Mouse (Mus musculus) MN1 (cell line): ENCODE measurements around the gene Trmo.

ENCODE experiments used
- DNase-seq: peaks from one replicate; pipeline ENCODE4 v3.0.0-alpha.2; 2016; ENCODE audit warnings: low spot score

The Trmo gene

GRCm38 (mm10) chr4:46370406-46370805, 18.8 kb downstream of the Trmo start:
- peak; percentile 14 for DNase-seq

DNA sequence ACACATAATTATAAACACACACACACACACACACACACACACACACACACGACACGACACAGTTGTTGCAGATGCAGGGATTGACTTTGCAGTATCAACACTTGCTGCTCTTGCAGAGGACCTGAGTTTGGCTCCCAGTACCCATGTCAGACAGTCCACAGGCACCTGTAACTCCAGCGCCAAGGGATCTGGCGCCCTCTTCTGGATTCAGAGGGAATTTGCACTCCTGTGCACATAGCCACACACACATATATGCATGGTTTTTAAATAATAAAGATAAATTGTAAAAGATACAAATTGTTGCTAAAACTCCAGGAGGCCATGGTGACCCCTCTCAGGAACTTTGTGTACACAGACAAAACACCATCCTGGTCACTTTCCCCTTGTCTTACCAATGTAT, 20.2 kb downstream of the Trmo start:
- DNase-seq = no peak

GRCm38 (mm10) chr4:46367487-46367959, 21.7 kb downstream of the Trmo start:
- DNase-seq = peak; percentile 15

- no peak for DNase-seq
Measured at GRCm38 (mm10) chr4:46364360-46364759, 24.9 kb downstream of the Trmo start.

- peak; percentile 12 for DNase-seq
Measured at GRCm38 (mm10) chr4:46361258-46361657, 28.0 kb downstream of the Trmo start.

DNA sequence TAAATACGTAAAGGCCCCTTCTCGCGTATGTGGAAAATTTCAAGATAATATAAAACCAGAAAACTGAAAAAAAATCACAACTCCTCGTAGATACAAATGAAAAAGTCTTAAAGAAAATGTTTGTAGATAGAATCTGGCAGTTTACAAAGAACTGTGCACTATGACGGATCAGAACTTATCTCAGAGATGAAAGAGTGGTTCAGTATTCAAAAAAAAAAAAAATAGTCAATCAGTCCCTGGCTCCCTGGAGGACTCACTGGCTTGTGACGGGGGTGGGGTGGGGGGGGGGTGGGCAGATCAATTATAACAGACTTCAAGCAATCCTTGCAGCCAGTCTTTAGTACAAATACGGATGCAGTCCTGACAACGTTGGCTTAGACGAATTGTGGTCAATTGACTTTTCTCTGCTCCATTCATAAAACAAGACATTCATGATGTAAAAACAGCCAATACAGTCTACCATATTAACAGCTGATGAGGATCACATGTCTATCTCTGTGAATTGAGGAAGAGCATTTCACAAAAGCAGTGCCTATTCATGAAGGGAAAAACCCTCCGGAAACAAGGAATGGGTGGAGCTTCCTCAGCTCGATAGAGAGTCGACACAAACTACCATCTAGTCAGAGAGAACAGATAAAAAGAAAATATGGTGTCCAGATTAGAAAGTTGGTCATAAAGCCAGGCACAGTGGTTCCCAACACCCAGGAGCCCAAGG, 29.5 kb downstream of the Trmo start:
- DNase-seq = no peak

- DNase-seq = peak; percentile 55
Measured at GRCm38 (mm10) chr4:46356351-46357133, 32.7 kb downstream of the Trmo start.

GRCm38 (mm10) chr4:46353045-46353444, 36.2 kb downstream of the Trmo start:
- no peak for DNase-seq

DNA sequence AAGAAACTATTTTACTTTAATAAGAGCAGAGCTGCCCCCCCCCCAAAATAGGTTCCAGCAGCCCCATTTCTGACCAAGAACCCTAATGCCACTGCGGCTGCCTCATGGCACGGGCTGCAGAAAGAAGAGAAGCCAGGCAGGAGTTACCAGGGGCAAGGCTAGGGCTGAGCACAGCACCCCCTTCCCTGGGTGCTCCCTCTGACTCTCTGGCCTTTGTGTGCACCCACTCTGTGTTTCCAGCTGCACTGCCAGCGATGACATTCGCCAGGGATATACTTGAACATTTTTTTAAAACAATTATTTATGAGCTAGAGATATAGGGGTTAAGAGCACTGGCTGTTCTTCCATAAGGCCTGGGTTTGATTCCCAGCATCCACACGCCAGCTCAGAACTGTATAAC, 39.7 kb downstream of the Trmo start:
- no peak for DNase-seq

DNA sequence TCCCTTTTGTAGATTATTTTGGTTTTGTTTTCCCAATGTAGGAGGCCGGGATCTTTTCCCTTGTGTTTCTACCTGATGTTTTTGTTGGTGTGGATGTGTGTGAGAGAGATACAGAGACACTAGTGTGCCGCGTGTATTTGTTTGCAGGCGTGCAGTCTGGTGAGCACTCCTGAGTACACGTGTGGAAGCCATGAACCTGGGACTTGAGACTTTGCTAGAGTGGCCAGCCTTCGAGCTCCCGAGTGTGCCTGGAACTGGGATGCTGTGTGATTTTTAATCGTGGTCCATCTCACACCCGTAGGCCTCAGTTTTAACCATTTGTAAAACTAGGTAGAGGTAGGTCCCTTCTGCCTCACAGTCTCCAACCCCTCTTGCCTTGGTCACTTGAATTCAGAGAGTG, 40.3 kb downstream of the Trmo start:
- no peak for DNase-seq

GRCm38 (mm10) chr4:46347580-46348515, 41.4 kb downstream of the Trmo start:
- no peak for DNase-seq

DNA sequence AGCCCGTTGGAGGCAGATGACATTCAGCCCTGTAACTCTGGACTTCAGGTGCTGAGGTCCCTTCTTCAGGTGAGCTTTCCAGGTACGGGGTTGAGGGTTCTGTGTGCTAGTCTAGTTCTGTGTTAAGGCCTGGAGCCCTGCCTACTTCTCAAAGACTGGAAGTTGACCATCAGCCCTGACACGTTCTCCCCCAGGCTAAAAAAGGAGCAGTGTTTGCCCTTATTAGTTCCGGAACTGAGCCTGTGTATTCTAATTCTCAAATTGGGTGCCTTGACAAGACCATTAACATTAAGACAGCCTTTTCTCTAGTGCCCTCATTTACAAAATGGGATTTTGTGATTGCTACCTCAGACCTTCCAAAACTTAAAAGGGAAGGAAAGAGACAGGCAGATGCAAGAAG, 42.1 kb downstream of the Trmo start:
- no peak for DNase-seq

DNA sequence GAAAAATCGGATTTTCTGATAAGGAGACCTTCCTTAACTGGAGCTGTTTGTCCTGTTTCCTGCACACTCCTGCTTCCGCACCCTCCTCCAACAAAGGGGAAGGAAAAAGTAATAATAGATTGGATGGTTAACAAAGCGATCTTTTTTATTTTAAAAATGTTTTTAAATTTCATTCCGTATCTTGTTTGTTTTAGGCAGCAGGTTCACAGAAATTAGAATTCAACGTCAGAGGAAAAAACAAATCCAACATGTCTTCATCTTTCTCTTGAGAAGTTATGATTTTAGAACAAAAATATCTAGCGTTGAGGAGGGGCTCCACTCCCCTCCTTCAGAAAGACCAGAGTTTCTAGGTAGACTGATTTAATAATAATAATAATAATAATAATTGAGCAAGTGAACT, 43.0 kb downstream of the Trmo start:
- DNase-seq = no peak

GRCm38 (mm10) chr4:46345773-46346100, 43.5 kb downstream of the Trmo start:
- DNase-seq = no peak

DNA sequence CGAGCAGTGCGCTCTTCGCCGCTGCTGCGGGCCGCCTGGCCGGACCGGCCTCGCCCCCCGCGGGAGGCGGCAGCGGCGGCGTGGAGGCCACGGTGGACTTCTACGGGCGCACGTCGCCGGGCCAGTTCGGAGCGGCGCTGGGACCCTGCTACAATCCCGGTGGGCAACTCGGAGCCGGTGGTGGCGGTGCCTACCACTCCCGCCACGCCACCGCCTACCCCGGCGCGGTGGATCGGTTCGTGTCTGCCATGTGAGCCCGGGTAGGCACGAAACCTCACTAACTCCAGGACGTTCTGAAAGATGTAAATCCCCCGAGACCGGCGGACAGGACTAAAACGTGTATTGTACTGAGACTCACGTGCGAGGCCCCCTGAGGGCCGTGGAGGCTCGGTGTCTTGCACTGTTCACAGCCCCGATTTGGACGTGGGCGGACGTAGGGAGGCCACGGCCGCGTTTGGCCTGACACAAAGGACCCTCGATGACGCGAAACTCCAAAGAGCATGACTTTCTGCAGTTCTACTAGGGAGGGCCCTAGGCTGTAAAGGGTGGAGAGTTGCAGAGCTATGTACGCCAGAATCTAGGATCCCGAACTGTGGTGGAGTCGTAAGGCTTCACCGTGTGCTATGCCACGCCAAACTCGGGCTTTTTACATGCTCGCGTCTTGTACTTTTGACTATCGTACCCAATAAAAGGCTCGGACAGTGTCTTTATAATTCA, 44.0 kb downstream of the Trmo start:
- DNase-seq = no peak

- no peak for DNase-seq
Measured at GRCm38 (mm10) chr4:46344288-46344687, 44.9 kb downstream of the Trmo start.

GRCm38 (mm10) chr4:46343596-46344260, 45.5 kb downstream of the Trmo start, which contains the start of gene Foxe1:
Gene Foxe1, plus strand, starts transcription at chr4:46343609.
- no peak for DNase-seq

DNA sequence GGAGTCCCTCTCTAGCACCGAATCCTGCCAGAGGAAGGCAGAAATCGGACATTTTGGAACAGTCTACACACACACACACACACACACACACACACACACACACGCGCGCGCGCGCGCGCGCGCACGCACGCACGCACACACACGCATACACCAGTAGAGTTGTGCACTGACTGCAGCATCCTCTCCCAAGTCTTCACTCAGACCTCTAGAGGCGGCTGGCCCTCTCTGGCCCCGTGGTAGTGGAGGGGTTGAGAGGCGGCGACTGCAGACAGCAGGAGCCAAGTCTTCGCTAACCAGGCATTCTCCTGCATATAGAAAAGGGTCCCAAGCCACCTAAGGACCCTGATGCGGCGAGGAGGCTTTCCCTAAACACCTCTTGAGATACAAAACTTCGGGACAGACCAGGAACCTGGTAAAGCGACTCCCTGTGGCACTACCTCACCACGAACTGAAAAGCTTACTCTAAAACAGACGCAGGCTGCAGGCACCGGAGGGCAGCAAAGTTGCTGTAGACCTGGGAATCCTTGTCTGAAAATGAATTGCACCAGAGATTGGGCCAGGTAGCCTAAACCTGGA, 46.4 kb downstream of the Trmo start:
- DNase-seq = no peak

GRCm38 (mm10) chr4:46341831-46342680, 47.2 kb downstream of the Trmo start:
- DNase-seq = no peak

DNA sequence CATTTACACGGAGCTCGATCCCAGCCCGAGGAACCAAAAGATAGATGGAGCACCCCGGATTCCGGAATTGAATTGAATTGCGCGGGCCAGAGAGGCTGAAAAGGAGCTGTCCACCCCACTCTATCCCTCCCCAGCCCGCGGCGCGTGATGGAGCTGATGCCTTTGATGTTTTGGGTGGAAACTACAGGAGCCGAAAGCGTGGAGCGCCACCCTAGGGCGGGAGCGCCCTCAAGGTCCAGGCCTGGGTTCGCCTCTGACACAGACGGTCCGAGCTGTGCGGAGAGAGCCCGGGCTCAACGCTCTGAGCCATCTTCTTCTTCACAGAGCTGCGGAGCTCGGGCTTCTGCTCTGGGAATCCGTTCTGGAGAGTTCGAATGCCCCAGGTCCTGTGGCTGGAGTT, 49.7 kb downstream of the Trmo start:
- no peak for DNase-seq
